Mouse (Mus musculus) mouse trophoblast stem cell (cell line): ENCODE measurements around the gene Mertk.
"Not testable (repeated sequence)": the region's sequence is repeated elsewhere in the genome, so short reads cannot be mapped to it uniquely, and the experiment has no call there.

ENCODE experiments used
- in situ Hi-C, 2 experiments: fragments of 300-500 bp; cut with MseI, MboI; formaldehyde crosslinking; loops; 2 replicates in 1 of 2; 3 replicates in 1 of 2; pipeline ENCODE4 v1.15.1; 2025

Gene Mertk

GRCm38 (mm10) chr2:128698693-128699181 lies at the start of gene Mertk:
TSS of gene Mertk (plus strand) at chr2:128698956.
- in situ Hi-C loops: loop anchor here (5.0 kb wide), 1 partner anchor 119 kb away; the partner anchor contains the start of gene Tmem87b (in 2 of the 2)

GRCm38 (mm10) chr2:128680661-128681060 lies 18.1 kb upstream of the Mertk start:
- in situ Hi-C loops: no loop called here

- in situ Hi-C loops: no loop called here
Observed at GRCm38 (mm10) chr2:128686921-128687557, 11.7 kb upstream of the Mertk start, which contains the start of gene Anapc1. TSS of gene Anapc1 (minus strand) at chr2:128687391.

GRCm38 (mm10) chr2:128687558-128688120 lies 11.1 kb upstream of the Mertk start:
- in situ Hi-C loops: no loop called here

- in situ Hi-C loops: no loop called here
Observed at GRCm38 (mm10) chr2:128692336-128692735, 6.4 kb upstream of the Mertk start.

GRCm38 (mm10) chr2:128692771-128693170 lies 6.0 kb upstream of the Mertk start:
- in situ Hi-C loops: no loop called here

- in situ Hi-C loops: no loop called here
Observed at GRCm38 (mm10) chr2:128693236-128693635, 5.5 kb upstream of the Mertk start.

- in situ Hi-C loops: not testable (repeated sequence)
Observed at GRCm38 (mm10) chr2:128693828-128694227, 4.9 kb upstream of the Mertk start.

- in situ Hi-C loops: no loop called here
Observed at GRCm38 (mm10) chr2:128694548-128694947, 4.2 kb upstream of the Mertk start.

- in situ Hi-C loops: loop anchor here (5.0 kb wide), 1 partner anchor 121 kb away; the partner anchor contains the start of gene Tmem87b (in 2 of the 2)
Observed at GRCm38 (mm10) chr2:128696426-128696825, 2.3 kb upstream of the Mertk start.

GRCm38 (mm10) chr2:128697047-128697446 lies 1.7 kb upstream of the Mertk start:
- in situ Hi-C loops: loop anchor here (5.0 kb wide), 1 partner anchor 120 kb away; the partner anchor contains the start of gene Tmem87b (in 2 of the 2)

GRCm38 (mm10) chr2:128697566-128697965 lies 1.2 kb upstream of the Mertk start:
- in situ Hi-C loops: loop anchor here (5.0 kb wide), 1 partner anchor 120 kb away; the partner anchor contains the start of gene Tmem87b (in 2 of the 2)

- in situ Hi-C loops: loop anchor here (5.0 kb wide), 1 partner anchor 119 kb away; the partner anchor contains the start of gene Tmem87b (in 2 of the 2)
Observed at GRCm38 (mm10) chr2:128698140-128698692, 540 bp upstream of the Mertk start.

GRCm38 (mm10) chr2:128699201-128699885 lies 587 bp downstream of the Mertk start:
- in situ Hi-C loops: loop anchor here (5.0 kb wide), 1 partner anchor 118 kb away; the partner anchor contains the start of gene Tmem87b (in 2 of the 2)

- in situ Hi-C loops: no loop called here
Observed at GRCm38 (mm10) chr2:128704474-128704873, 5.7 kb downstream of the Mertk start.

- in situ Hi-C loops: no loop called here
Observed at GRCm38 (mm10) chr2:128709264-128709663, 10.5 kb downstream of the Mertk start.

GRCm38 (mm10) chr2:128710609-128711008 lies 11.9 kb downstream of the Mertk start:
- in situ Hi-C loops: no loop called here

- in situ Hi-C loops: no loop called here
Observed at GRCm38 (mm10) chr2:128712940-128713339, 14.2 kb downstream of the Mertk start.

GRCm38 (mm10) chr2:128713548-128714003 lies 14.8 kb downstream of the Mertk start:
- in situ Hi-C loops: no loop called here

- in situ Hi-C loops: no loop called here
Observed at GRCm38 (mm10) chr2:128714724-128715241, 16.0 kb downstream of the Mertk start.

GRCm38 (mm10) chr2:128715979-128716378 lies 17.2 kb downstream of the Mertk start:
- in situ Hi-C loops: no loop called here
